Mouse (Mus musculus) liver, embryonic 16.5 days (tissue): Measurements from ENCODE around the gene Dhrs4. TPM values are rescaled to one million over a fixed set of nuclear protein-coding genes. Genes with fewer than 3 reads are reported as not detected.

ENCODE experiments used
- ATAC-seq: fragments of 200-750 bp; cut with Nextera tagmentation; 2 replicates; pipeline ENCODE4 v1.8.0; 2017; ENCODE audit warnings: low read depth, mild to moderate bottlenecking, moderate number of reproducible peaks, moderate library complexity
- H3K27ac ChIP-seq: fragments of 300-500 bp; sonication (generic); 2 replicates; pipeline ENCODE4 v1.5.1; 2014; ENCODE audit warnings: mild to moderate bottlenecking, low read length
- H3K27me3 ChIP-seq: fragments of 300-500 bp; sonication (generic); 2 replicates; pipeline ENCODE4 v1.6.1; 2014; ENCODE audit warnings: low read depth, low read length, mixed read lengths; ENCODE audit not compliant: control insufficient read depth, insufficient read depth
- H3K36me3 ChIP-seq: fragments of 300-500 bp; sonication (generic); 2 replicates; pipeline ENCODE4 v1.6.1; 2014; ENCODE audit warnings: mild to moderate bottlenecking; ENCODE audit not compliant: control insufficient read depth, insufficient read depth
- H3K4me1 ChIP-seq: fragments of 300-500 bp; sonication (generic); 2 replicates; pipeline ENCODE4 v1.6.1; 2014; ENCODE audit warnings: low read depth, low read length, mixed read lengths; ENCODE audit not compliant: control insufficient read depth
- H3K4me2 ChIP-seq: fragments of 300-500 bp; sonication (generic); 2 replicates; pipeline ENCODE4 v1.6.1; 2014; ENCODE audit warnings: low read depth, low read length, mixed read lengths
- H3K4me3 ChIP-seq: fragments of 300-500 bp; sonication (generic); 2 replicates; pipeline ENCODE4 v1.5.1; 2014; ENCODE audit warnings: low read depth, mild to moderate bottlenecking, low read length
- H3K9ac ChIP-seq: fragments of 300-500 bp; sonication (generic); 2 replicates; pipeline ENCODE4 v1.6.1; 2014; ENCODE audit warnings: low read depth, low read length
- H3K9me3 ChIP-seq: fragments of 300-500 bp; sonication (generic); replicated peaks from 2 replicates; pipeline ENCODE4 v1.6.1; 2016; ENCODE audit warnings: low read length; ENCODE audit not compliant: control insufficient read depth
- WGBS: fragments of 180-500 bp; shearing (Covaris S2); extraction: QIAGEN DNeasy Blood & Tissue Kit; methylation state at CpG from one replicate; pipeline ENCODE4 v1.1.7; 2014; ENCODE audit not compliant: insufficient replicate concordance; 5-methylcytosine and 5-hydroxymethylcytosine counted together
- polyA plus RNA-seq: library from polyadenylated mRNA; unstranded; fragments of >200 nt; fragmentation: Nextera tagmentation; extraction: Ambion mirVana; gene quantifications from 2 replicates; pipeline ENCODE4 v1.2.1, GENCODE M21; 2015

Dhrs4 gene
- polyA plus RNA-seq, 1 experiment from 2014 or later = 88.8 TPM

DNA sequence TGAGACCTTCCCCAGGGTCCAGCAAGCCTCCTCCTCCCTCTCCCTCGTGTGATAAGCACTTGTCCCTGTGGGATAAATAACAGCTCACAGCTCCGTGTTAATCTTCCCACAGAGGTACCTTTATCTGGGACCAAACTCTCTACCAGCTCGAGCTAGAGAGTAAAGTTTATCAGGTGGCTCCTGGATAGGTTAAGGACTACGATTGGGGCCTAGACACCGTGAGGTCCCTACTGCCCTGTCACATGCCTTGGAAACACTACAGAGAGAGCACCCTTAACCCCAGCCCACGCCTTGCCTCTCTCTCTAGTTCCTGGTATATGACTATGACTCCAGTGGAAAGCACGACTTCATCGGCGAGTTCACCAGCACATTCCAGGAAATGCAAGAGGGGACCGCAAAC lies 35.4 kb downstream of the Dhrs4 start:
- no peaks in the 10 kb centered on the region; the same call in 1 of the 2 replicates for H3K4me1 ChIP-seq
- H3K9me3 ChIP-seq = no peaks in the 10 kb centered on the region
- H3K4me2 ChIP-seq = no peak overlapping the region
- ATAC-seq = peak; percentile 41; the same call in 1 of the 2 replicates
- H3K9ac ChIP-seq = no peak overlapping the region
- H3K36me3 ChIP-seq = no peaks in the 10 kb centered on the region
- WGBS = 28% methylated on average over 10 of the region's 10 CpGs
- H3K27me3 ChIP-seq = peaks cover 45% of the 10 kb centered on the region
- no peak overlapping the region for H3K4me3 ChIP-seq
- H3K27ac ChIP-seq = no peak overlapping the region

DNA sequence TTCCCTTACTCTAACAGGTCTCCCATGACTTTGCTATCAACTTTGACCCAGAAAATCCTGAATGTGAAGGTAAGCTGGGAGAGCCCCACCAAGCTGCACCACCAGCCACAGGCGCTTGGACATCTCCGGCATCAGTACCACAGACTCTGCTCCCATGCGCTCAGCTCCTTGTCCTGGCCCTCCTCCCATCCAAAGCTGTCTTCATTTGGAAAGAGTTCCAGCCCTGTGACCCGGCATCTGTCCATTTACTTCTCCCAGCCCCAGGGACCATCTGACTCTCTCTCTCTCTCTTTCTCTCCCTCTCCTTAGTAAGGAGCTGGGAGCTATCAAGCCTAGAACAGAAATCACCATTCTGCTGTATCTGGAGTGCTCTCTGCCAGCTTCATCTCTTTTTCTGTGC lies 37.3 kb downstream of the Dhrs4 start:
- no peak overlapping the region for H3K4me3 ChIP-seq
- no peak overlapping the region for H3K27ac ChIP-seq
- no peak for ATAC-seq
- no peaks in the 10 kb centered on the region for H3K9me3 ChIP-seq
- WGBS = 84% methylated on average over 4 of the region's 4 CpGs
- no peak overlapping the region for H3K9ac ChIP-seq
- no peaks in the 10 kb centered on the region; the same call in 1 of the 2 replicates for H3K4me1 ChIP-seq
- H3K27me3 ChIP-seq = peaks cover 56% of the 10 kb centered on the region
- H3K4me2 ChIP-seq = no peak overlapping the region
- H3K36me3 ChIP-seq = no peaks in the 10 kb centered on the region

DNA sequence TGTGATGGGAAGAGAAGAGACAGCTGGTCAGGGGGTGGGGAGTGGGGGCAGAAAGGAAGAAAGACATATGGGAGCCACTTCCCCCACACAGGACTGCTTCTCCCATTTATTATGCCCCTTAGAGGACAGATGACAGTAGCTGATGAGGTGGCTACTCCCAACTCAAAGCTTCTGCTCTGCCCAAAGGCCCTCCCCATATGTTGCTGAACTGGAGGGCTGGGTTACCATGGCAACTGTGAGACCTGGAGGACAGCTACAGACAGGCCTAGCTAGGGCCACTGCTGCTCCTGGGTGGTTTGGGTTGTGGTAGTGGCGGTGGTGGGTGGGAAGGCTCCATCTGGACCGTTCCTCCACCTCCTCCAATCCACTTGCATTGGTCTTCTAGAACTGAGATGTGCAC lies 40.3 kb downstream of the Dhrs4 start:
- Histone ChIP-seq H3K9ac (no peak overlapping the region), H3K27me3 (peaks cover 66% of the 10 kb centered on the region), H3K4me1 (no peaks in the 10 kb centered on the region; the same call in 1 of the 2 replicates), H3K4me2 (no peak overlapping the region), H3K9me3 (no peaks in the 10 kb centered on the region), H3K36me3 (no peaks in the 10 kb centered on the region), H3K4me3 (no peak overlapping the region), H3K27ac (no peak overlapping the region)
- no peak for ATAC-seq
- WGBS = 58% methylated on average over 2 of the region's 2 CpGs

DNA sequence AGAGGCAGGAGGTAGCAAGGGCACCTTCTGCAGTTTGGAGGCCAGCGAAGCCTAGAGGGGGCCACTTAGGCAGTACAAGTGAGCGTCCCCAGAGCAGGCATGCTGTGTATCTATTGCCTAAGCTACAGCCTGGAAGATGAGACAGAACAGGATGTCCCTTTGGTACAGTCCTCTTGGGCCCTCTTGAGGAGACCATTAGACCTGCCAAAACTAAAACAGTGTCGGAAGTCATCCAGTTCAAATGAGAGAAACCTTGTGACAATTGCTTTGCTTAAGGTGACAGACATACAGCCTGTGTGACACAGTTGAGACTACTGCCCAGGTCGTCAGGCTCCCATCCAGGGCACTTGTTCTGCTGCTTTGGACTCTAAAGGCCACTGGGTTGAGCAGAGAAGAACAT lies 41.0 kb downstream of the Dhrs4 start:
- no peak for ATAC-seq
- Histone ChIP-seq H3K36me3 (no peaks in the 10 kb centered on the region), H3K27me3 (peaks cover 71% of the 10 kb centered on the region), H3K4me1 (no peaks in the 10 kb centered on the region; the same call in 1 of the 2 replicates), H3K9me3 (no peaks in the 10 kb centered on the region), H3K27ac (no peak overlapping the region), H3K4me2 (no peak overlapping the region), H3K4me3 (no peak overlapping the region), H3K9ac (no peak overlapping the region)
- 49% methylated on average over 4 of the region's 4 CpGs for WGBS

DNA sequence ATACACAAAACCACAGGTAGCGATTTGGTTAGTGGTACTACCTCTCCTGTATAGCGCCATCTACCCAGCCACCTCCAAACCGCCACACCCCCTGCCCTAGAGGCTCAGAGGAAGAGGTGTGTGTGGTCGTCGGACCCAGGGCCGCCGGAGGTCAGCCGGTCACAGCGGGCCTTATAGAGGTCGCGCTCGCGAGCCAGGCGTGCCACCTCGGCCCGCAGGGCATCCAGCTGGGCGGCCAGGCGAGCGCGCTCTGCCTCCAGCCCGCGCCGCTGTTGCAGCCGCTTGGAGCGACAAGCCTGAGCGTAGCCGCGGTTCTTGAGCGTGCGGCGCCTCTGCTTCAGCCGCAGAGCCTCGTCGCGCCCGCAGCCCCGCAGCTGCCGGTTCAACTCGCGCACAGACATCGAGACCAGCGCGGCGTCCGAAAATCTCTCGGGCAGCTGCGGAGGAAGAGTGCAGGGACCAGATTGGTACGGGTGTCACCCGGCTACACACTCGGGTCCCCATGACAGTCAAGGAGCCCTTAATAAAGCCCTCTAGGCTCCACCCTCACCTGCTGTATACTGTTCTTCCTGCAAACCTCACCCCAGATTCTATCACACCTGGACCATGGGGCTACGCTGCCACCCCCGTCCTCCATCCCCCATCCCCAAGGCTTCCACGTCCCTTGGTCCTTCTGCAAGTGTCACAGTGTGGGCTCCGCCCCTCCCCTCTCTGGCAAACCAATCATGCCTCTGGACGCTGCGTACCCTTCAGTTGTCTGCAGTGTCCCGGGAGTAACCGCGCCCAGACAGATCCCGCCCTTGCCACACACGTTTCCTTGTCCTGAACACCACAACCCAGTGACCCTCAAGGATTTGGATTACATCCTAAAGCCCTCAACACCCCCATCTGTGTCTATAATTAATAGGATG lies 42.1 kb downstream of the Dhrs4 start:
- Histone ChIP-seq H3K27me3 (peaks cover 72% of the 10 kb centered on the region), H3K36me3 (no peaks in the 10 kb centered on the region), H3K4me1 (no peaks in the 10 kb centered on the region; the same call in 1 of the 2 replicates), H3K9me3 (no peaks in the 10 kb centered on the region), H3K9ac (no peak overlapping the region), H3K4me2 (peak overlapping the region; percentile 56), H3K27ac (no peak overlapping the region), H3K4me3 (peak overlapping the region; percentile 47)
- no peak for ATAC-seq
- WGBS = 1% methylated on average over 61 of the region's 61 CpGs

DNA sequence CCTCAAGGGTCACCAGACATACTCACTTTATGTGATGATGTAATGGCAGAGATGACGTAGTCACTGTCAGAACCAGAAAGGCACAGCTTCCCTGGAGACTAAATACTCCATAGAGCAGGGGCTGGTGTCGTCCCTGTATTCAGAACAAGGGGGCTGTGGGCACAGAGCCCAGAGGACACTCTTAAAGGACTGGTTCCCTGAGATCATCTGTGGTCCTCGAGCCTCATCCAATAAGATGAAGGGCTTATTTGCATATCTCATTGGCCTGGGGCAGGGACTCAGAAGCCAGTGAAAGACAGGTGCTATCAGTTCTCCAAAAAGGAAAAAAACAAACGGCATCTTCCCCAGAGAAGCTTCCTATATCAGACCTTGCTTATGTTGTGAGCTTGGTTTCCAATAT lies 45.5 kb downstream of the Dhrs4 start:
- Histone ChIP-seq H3K4me3 (no peak overlapping the region), H3K9ac (no peak overlapping the region), H3K4me2 (no peak overlapping the region), H3K9me3 (no peaks in the 10 kb centered on the region), H3K27me3 (peaks cover 48% of the 10 kb centered on the region), H3K4me1 (no peaks in the 10 kb centered on the region; the same call in 1 of the 2 replicates), H3K36me3 (no peaks in the 10 kb centered on the region), H3K27ac (no peak overlapping the region)
- WGBS = 30% methylated on average over 4 of the region's 4 CpGs
- no peak for ATAC-seq

DNA sequence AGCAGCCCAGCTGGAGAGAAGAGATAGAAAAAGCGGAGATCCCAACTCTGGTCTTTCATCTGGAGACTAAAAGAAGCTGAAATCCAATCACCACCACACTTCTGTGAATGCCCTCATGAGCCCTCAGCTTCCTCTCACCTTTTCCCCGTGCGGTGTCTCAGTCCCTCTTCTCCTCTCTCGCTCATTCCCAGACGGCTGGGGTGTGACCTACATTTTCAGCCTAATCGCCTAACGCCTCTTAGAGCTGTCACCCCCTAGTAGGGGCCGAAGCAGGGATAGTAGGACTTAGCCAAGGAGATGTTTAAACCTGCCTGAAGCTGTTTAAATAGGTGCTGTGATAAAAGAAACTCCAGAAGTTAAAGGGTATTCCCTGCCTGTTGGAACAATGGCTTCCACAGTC lies 46.2 kb downstream of the Dhrs4 start, which contains the start of gene Nrl:
Nrl (minus strand) TSS at position 197 of the 400 bp plus-strand sequence.
- 17% methylated on average over 8 of the region's 8 CpGs for WGBS
- no peak within 1 kb of the TSS for H3K4me3 ChIP-seq
- no peak within 1 kb of the TSS for H3K27ac ChIP-seq
- no peaks in the 10 kb centered on the region; the same call in 1 of the 2 replicates for H3K4me1 ChIP-seq
- no peaks in the 10 kb centered on the region for H3K9me3 ChIP-seq
- no peak within 1 kb of the TSS for H3K4me2 ChIP-seq
- no peaks in the 10 kb centered on the region for H3K36me3 ChIP-seq
- no peak within 1 kb of the TSS for H3K9ac ChIP-seq
- no peak for ATAC-seq
- H3K27me3 ChIP-seq = peaks cover 41% of the 10 kb centered on the region

DNA sequence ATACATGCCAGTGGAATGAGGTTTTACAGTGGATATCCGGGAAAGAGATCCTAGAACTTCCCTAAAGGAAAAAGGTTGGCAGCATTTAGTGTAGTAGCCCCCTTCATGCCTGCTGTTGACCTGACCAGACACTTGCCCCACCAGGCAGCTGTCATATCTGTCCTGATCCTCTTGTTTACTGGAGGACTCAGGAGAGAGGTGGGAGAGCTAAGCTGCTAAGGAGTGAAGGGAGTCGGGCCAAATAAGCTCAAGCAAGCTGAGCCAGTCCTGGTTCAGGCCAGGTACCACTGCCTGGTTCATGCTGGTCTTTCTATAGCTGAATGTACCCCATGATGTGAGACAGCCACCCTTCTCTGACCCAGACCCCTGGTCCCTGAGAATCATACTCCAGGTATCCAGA lies 48.1 kb downstream of the Dhrs4 start:
- Histone ChIP-seq H3K27ac (no peak overlapping the region), H3K9ac (no peak overlapping the region), H3K27me3 (peaks cover 22% of the 10 kb centered on the region), H3K4me3 (no peak overlapping the region), H3K4me1 (no peaks in the 10 kb centered on the region), H3K9me3 (no peaks in the 10 kb centered on the region), H3K4me2 (no peak overlapping the region), H3K36me3 (no peaks in the 10 kb centered on the region)
- ATAC-seq = no peak
- WGBS = 64% methylated on average over 2 of the region's 2 CpGs

DNA sequence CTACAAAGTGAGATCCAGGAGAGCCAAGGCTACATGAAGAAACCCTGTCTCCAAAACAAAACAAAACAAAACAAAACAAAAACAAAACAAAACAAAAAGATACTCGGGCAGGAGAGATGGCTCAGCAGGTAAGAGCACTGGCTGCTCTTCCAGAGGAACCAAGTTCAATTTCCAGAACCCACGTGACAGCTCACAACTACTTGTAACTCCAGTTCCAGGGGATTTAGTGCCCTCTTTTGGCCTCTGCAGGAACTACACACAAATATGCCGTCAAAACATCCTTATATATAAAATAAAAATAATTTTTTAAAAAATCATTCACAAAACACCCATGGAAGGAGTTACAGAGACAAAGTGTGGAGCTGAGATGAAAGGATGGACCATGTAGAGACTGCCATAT lies 49.4 kb downstream of the Dhrs4 start:
- Histone ChIP-seq H3K4me2 (no peak overlapping the region), H3K36me3 (no peaks in the 10 kb centered on the region), H3K4me3 (no peak overlapping the region), H3K27ac (no peak overlapping the region), H3K9me3 (no peaks in the 10 kb centered on the region), H3K4me1 (no peaks in the 10 kb centered on the region), H3K9ac (no peak overlapping the region), H3K27me3 (peaks cover 10% of the 10 kb centered on the region)
- ATAC-seq = no peak
- 9% methylated on average over 3 of the region's 3 CpGs for WGBS
